Mouse (Mus musculus): ENCODE results near the gene Commd1. TPM values are rescaled to one million over a fixed set of nuclear protein-coding genes. Genes with fewer than 3 reads are reported as not detected.

Gene Commd1
- polyA plus RNA-seq, 1 experiment from 2014 or later = 332 TPM

DNA sequence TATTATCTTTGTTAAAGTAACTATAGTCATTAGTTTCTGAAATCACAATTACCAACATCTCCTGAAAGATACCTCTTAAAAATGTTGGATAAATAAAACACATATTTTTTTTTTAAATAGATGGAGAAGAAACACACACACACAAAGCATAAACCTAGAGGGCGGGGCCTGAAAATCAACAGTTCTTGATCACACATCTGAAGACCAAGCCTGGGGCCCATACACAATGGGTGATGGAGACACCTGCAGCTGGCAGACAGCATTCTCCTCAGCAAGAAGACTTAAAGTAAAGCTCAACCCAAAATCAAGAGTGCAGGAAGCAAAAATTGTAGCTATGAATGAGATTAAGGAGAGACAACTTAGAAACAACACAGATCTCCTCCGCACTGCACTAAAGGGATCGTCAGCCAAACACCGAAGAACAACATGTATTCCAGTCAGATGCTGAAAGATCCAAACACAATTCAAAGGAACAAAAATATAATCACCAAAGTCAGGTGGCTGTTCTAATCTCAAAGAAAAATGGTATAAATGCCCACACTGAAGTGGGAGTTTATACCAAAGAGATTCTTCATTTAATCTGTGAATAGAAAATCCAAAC is 44.4 kb downstream of the Commd1 start:
- no peaks in the 10 kb centered on the region for H3K9me3 ChIP-seq (replicated peaks)
- H3K36me3 ChIP-seq = no peaks in the 10 kb centered on the region
- no peak overlapping the region for H3K9ac ChIP-seq
- 94% methylated on average over 4 of the region's 4 CpGs for WGBS
- H3K27me3 ChIP-seq = no peaks in the 10 kb centered on the region
- ATAC-seq (ENCODE audit: insufficient number of reproducible peaks, low FRiP score, low TSS enrichment, low read depth) = no peak
- H3K4me3 ChIP-seq (replicated peaks) = no peak overlapping the region
- H3K4me1 ChIP-seq = no peaks in the 10 kb centered on the region
- H3K4me2 ChIP-seq (replicated peaks) = no peak overlapping the region
- H3K27ac ChIP-seq (replicated peaks) = no peak overlapping the region

DNA sequence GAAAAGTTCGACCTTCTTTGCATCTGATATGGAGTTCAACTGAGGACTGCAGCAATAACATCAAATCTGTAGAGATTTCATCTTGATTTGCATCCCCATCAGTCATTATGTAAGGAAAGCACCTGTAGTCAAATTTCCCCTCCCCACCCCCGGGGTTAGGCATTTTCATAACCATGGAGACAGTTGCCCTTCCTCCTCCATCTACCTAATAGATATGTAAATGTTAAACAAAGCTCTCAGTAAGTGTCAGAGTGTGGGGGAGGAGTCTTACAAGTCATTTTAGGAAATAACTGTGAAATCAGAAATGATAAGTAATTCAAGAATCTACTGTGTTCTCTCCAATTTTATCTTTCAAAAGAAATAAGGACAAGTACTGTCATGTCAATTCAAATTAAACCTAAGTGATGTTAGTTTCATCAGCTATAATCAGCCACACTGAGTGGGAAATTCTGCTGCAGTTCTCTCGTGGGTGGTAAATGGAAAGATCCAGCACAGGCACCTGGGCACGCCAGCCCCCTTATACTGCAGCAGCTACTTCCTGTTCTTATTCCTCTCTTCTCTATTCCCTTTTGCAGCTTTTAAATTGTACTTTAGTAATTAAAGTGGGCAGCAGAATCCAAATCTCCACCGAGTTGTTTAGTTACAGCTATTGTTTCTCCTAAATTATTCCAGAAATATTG is 45.6 kb downstream of the Commd1 start:
- WGBS = 51% methylated on average over 5 of the region's 5 CpGs
- H3K27ac ChIP-seq (replicated peaks) = no peak overlapping the region
- H3K4me2 ChIP-seq (replicated peaks) = no peak overlapping the region
- no peak overlapping the region for H3K4me3 ChIP-seq (replicated peaks)
- H3K27me3 ChIP-seq = no peaks in the 10 kb centered on the region
- H3K36me3 ChIP-seq = no peaks in the 10 kb centered on the region
- H3K4me1 ChIP-seq = no peaks in the 10 kb centered on the region
- H3K9ac ChIP-seq = no peak overlapping the region
- ATAC-seq (ENCODE audit: insufficient number of reproducible peaks, low FRiP score, low TSS enrichment, low read depth) = no peak
- H3K9me3 ChIP-seq (replicated peaks) = no peaks in the 10 kb centered on the region

DNA sequence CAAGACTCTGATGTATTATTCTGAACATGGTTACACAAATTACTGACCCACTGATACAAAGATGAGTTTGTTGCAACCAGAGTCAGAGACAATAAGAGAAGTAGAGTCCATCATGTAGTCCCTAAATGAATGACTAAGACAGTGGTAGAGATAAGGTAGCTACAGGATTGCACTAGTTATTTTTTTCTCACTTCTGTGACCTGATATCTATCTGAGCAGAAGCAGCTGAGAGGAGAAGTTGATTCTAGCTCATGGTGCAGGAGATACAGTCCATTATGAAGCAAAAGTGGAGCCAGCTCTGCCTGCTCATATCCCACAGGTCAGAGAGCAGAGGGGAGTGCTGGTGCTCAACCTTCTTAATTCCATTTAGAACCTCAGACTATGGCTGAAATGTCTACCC is 50.0 kb downstream of the Commd1 start:
- H3K36me3 ChIP-seq = no peaks in the 10 kb centered on the region
- H3K9ac ChIP-seq = no peak overlapping the region
- no peak overlapping the region for H3K27ac ChIP-seq (replicated peaks)
- ATAC-seq (ENCODE audit: insufficient number of reproducible peaks, low FRiP score, low TSS enrichment, low read depth) = no peak
- no peak overlapping the region for H3K4me3 ChIP-seq (replicated peaks)
- no peaks in the 10 kb centered on the region for H3K27me3 ChIP-seq
- no peak overlapping the region for H3K4me2 ChIP-seq (replicated peaks)
- H3K4me1 ChIP-seq = no peaks in the 10 kb centered on the region; the same call in 1 of the 2 replicates
- no peaks in the 10 kb centered on the region for H3K9me3 ChIP-seq (replicated peaks)

- Histone ChIP-seq H3K36me3 (no peaks in the 10 kb centered on the region), H3K4me2 (replicated peaks) (no peak overlapping the region), H3K27ac (replicated peaks) (no peak overlapping the region), H3K4me3 (replicated peaks) (no peak overlapping the region), H3K4me1 (no peaks in the 10 kb centered on the region; the same call in 1 of the 2 replicates), H3K27me3 (no peaks in the 10 kb centered on the region), H3K9ac (no peak overlapping the region), H3K9me3 (replicated peaks) (no peaks in the 10 kb centered on the region)
- no peak for ATAC-seq (ENCODE audit: insufficient number of reproducible peaks, low FRiP score, low TSS enrichment, low read depth)
- WGBS = 90% methylated on average over 2 of the region's 2 CpGs
These were observed 50.8 kb downstream of the Commd1 start for GRCm38 (mm10) chr11:22931320-22931905.

DNA sequence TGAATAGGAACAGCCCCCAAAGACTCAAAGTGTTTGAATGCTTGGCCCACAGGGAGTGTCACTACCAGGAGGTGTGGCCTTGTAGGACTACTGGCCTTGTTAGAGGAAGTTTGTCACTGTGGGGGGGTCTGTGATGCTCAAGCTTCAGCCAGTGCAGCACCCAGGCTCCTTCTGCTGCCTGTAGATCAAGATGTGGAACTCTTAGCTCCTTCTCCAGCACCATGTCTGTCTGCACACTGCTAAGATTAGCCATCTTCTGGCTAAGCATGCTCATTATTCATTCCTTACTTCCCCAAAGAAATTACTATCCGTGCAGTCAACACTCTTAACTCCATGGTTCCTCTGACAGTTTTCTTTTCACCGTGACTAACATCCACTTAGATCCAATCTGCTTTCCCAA is 52.1 kb downstream of the Commd1 start:
- WGBS = 54% methylated on average over 2 of the region's 2 CpGs
- Histone ChIP-seq H3K36me3 (no peaks in the 10 kb centered on the region), H3K4me3 (replicated peaks) (no peak overlapping the region), H3K9ac (no peak overlapping the region), H3K27me3 (no peaks in the 10 kb centered on the region), H3K9me3 (replicated peaks) (no peaks in the 10 kb centered on the region), H3K4me2 (replicated peaks) (no peak overlapping the region), H3K4me1 (no peaks in the 10 kb centered on the region; the same call in 1 of the 2 replicates), H3K27ac (replicated peaks) (no peak overlapping the region)
- no peak for ATAC-seq (ENCODE audit: insufficient number of reproducible peaks, low FRiP score, low TSS enrichment, low read depth)

DNA sequence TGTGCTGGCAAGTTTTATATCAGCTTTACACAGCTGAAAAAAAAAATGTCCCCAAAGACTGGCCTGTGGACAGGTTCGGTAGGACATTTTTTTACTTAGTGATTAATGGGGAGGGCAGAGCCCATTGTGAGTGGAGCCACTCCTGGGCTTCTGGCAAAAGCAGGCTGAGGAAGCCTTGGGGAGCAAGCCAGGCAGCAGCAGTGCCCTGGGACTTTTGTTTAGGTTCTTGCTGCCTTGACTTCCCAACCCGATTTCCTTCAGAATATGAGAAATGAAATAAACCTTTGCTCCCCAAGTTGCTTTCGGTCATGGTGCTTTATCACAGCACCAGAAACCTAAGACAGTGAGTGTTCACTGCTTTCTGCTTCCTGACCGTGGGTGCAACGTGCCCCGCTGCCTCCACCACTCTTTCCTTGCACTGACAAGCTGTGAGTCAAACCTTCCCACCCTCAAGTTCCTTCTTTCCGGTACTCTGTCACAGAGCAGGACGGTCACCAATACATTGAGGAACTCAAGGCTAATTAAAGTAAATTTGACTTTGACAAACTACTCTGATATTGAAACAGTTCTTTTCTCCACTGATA is 53.5 kb downstream of the Commd1 start:
- Histone ChIP-seq H3K9ac (no peak overlapping the region), H3K36me3 (no peaks in the 10 kb centered on the region), H3K27ac (replicated peaks) (no peak overlapping the region), H3K9me3 (replicated peaks) (no peaks in the 10 kb centered on the region), H3K4me1 (no peaks in the 10 kb centered on the region; the same call in 1 of the 2 replicates), H3K4me3 (replicated peaks) (no peak overlapping the region), H3K4me2 (replicated peaks) (no peak overlapping the region), H3K27me3 (no peaks in the 10 kb centered on the region)
- no peak for ATAC-seq (ENCODE audit: insufficient number of reproducible peaks, low FRiP score, low TSS enrichment, low read depth)
- WGBS = 82% methylated on average over 8 of the region's 8 CpGs

GRCm38 (mm10) chr11:22923606-22924005 is 58.6 kb downstream of the Commd1 start:
- Histone ChIP-seq H3K9ac (no peak overlapping the region), H3K4me3 (replicated peaks) (no peak overlapping the region), H3K27ac (replicated peaks) (no peak overlapping the region), H3K27me3 (no peaks in the 10 kb centered on the region), H3K4me1 (no peaks in the 10 kb centered on the region), H3K9me3 (replicated peaks) (no peaks in the 10 kb centered on the region), H3K36me3 (no peaks in the 10 kb centered on the region), H3K4me2 (replicated peaks) (no peak overlapping the region)
- WGBS = 78% methylated on average over 2 of the region's 2 CpGs
- ATAC-seq (ENCODE audit: insufficient number of reproducible peaks, low FRiP score, low TSS enrichment, low read depth) = no peak

DNA sequence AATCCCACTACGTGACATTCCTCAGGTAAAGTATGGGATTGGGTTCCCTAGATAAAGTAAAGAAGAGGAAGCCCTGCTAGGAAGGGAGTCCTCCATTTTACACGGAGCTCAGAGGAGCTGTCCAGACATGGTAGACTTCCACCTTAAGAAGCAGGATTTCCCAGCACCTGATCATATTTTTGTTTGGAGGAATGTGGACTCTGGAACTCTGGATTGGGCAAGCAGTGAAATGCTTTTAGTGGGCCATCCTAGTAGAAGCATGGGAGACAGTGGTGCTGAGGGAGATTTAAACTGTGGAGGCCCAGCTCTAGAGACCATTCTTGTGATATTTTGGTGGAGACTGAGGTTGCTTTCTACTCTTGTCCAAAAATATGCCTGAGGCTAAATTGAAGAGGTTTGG is 59.6 kb downstream of the Commd1 start:
- Histone ChIP-seq H3K4me1 (no peaks in the 10 kb centered on the region), H3K9me3 (replicated peaks) (no peaks in the 10 kb centered on the region), H3K9ac (no peak overlapping the region), H3K27me3 (no peaks in the 10 kb centered on the region), H3K4me2 (replicated peaks) (no peak overlapping the region), H3K4me3 (replicated peaks) (no peak overlapping the region), H3K27ac (replicated peaks) (no peak overlapping the region), H3K36me3 (0 out of 2 replicates have a peak, but pooled peaks cover under 1% of the 10 kb centered on the region)
- ATAC-seq (ENCODE audit: insufficient number of reproducible peaks, low FRiP score, low TSS enrichment, low read depth) = no peak
- 73% methylated on average over 2 of the region's 2 CpGs for WGBS

DNA sequence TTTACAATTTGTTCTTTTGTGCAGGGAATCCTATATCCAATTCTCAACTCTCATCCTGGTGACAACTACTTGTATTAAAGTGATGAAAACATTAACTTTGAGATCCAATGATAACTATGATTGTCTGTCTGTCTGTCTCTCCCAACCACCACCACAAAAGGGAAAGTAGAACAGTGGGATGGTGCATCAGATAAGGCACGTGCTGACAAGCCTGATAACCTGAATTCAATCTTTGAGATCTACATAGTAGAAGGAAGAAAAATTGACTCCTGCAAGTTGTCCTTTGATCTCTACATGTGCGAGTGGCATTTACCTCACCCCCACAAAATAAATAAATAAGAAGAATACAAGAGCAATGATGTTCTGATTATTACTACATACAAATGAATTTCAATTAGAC is 62.8 kb downstream of the Commd1 start:
- H3K9ac ChIP-seq = no peak overlapping the region
- H3K4me2 ChIP-seq (replicated peaks) = no peak overlapping the region
- H3K27me3 ChIP-seq = no peaks in the 10 kb centered on the region
- H3K27ac ChIP-seq (replicated peaks) = no peak overlapping the region
- ATAC-seq (ENCODE audit: insufficient number of reproducible peaks, low FRiP score, low TSS enrichment, low read depth) = no peak
- no peaks in the 10 kb centered on the region for H3K9me3 ChIP-seq (replicated peaks)
- no peaks in the 10 kb centered on the region for H3K4me1 ChIP-seq
- H3K4me3 ChIP-seq (replicated peaks) = no peak overlapping the region
- 0 out of 2 replicates have a peak, but pooled peaks cover 6% of the 10 kb centered on the region for H3K36me3 ChIP-seq
- 61% methylated on average over 2 of the region's 2 CpGs for WGBS

GRCm38 (mm10) chr11:22917786-22918185 is 64.4 kb downstream of the Commd1 start:
- Histone ChIP-seq H3K4me2 (replicated peaks) (no peak overlapping the region), H3K27me3 (no peaks in the 10 kb centered on the region), H3K4me1 (no peaks in the 10 kb centered on the region), H3K9me3 (replicated peaks) (no peaks in the 10 kb centered on the region), H3K4me3 (replicated peaks) (no peak overlapping the region), H3K9ac (no peak overlapping the region), H3K36me3 (0 out of 2 replicates have a peak, but pooled peaks cover 6% of the 10 kb centered on the region), H3K27ac (replicated peaks) (no peak overlapping the region)
- 85% methylated on average over 7 of the region's 7 CpGs for WGBS
- ATAC-seq (ENCODE audit: insufficient number of reproducible peaks, low FRiP score, low TSS enrichment, low read depth) = no peak

DNA sequence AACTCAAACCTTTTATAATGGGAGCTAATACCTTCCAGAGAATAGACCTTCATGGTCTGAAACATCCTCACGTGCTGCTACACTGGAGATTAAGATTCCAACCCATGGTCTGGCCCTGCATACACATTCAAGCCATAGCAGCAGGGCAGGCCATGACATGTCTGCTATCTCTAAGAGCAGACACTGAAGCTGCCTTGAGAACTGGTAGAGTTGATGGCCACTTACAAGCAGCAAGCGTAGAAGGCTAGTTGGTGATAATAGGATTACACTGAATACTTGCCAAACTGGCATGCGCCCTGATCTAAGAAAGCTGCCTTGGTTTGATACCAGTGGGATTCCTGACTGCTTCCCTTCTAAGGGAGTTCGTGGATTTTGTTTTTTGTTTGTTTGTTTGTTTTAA is 68.4 kb downstream of the Commd1 start:
- no peak overlapping the region for H3K4me2 ChIP-seq (replicated peaks)
- H3K9ac ChIP-seq = no peak overlapping the region
- no peak overlapping the region for H3K27ac ChIP-seq (replicated peaks)
- H3K4me1 ChIP-seq = no peaks in the 10 kb centered on the region
- H3K36me3 ChIP-seq = 0 out of 2 replicates have a peak, but pooled peaks cover 6% of the 10 kb centered on the region
- no peaks in the 10 kb centered on the region for H3K9me3 ChIP-seq (replicated peaks)
- no peaks in the 10 kb centered on the region for H3K27me3 ChIP-seq
- 63% methylated on average over 4 of the region's 4 CpGs for WGBS
- no peak for ATAC-seq (ENCODE audit: insufficient number of reproducible peaks, low FRiP score, low TSS enrichment, low read depth)
- H3K4me3 ChIP-seq (replicated peaks) = no peak overlapping the region

All from embryonic facial prominence, embryonic 15.5 days (tissue).